Mouse (Mus musculus): ENCODE measurements around the gene Tktl1. TPM values are rescaled to one million over a fixed set of nuclear protein-coding genes. Genes with fewer than 3 reads are reported as not detected.

Gene Tktl1
- polyA plus RNA-seq, 1 experiment from 2014 or later: 0.08 TPM

DNA sequence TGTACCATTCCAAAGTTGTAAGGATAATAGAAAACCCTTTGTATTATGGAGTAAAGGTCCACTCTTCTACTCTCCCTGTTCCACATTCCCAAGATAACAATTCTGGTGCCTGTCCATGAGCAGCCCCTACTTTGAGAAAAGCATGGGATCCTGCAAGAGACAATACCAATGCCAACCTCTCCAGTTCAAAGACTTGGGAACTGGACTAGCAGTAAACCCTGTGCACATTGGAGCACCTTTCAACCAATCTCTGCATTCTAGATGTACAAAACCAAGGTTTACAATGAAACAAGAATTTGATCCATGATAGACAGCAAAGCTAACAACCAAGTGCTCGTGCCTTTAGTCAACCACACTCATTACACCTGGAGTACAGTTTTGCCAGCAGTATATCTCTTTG is 68.0 kb downstream of the Tktl1 start:
- Histone ChIP-seq H3K27me3 (ENCODE audit: control insufficient read depth, insufficient read depth, low read length) (no peaks in the 10 kb centered on the region), H3K9me3 (ENCODE audit: control insufficient read depth, low read length) (no peaks in the 10 kb centered on the region), H3K36me3 (ENCODE audit: control insufficient read depth, insufficient read depth, low read length) (peaks cover 8% of the 10 kb centered on the region; the same call in 1 of the 2 replicates), H3K27ac (replicated peaks) (peak overlapping the region; percentile 86), H3K4me3 (ENCODE audit: low read depth, low read length) (peak overlapping the region; percentile 45), H3K4me1 (replicated peaks; ENCODE audit: control insufficient read depth, insufficient read depth) (no peaks in the 10 kb centered on the region), H3K4me2 (replicated peaks; ENCODE audit: low read depth) (peak overlapping the region; percentile 38), H3K9ac (ENCODE audit: low read length) (peak overlapping the region; percentile 67)
- TF ChIP-seq CTCF (IDR thresholded peaks at IDR 0.05; ENCODE audit: low read depth) (no peak), EP300 (optimal IDR thresholded peaks at IDR 0.05) (no peak)
- ATAC-seq (ENCODE audit: low FRiP score, low TSS enrichment) (no peak), DNase-seq (ENCODE audit: low spot score) (no peak)
- WGBS: 38% methylated on average over 1 of the region's 1 CpGs

DNA sequence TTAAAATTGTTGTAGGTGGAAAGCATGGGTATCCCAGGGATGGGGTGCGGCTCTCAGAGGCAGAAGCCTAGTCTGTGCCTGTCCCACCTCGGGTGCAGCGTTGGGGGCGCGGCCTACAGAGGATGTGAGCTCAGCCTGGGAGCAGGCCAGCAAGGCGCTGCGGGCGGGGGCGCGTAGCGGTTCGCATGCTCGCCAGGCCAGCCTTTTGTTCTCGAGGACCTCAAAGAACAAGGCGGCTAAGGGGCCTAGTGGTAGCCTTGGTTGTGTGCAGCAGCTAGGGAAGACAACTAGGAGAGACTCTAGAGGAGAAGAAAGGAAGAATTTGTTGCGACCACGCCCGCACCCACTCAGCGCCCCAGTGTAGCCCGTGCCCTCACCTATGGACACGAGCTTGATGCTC is 68.6 kb downstream of the Tktl1 start:
- TF ChIP-seq CTCF (IDR thresholded peaks at IDR 0.05; ENCODE audit: low read depth) (peak; percentile 3; the same call in 1 of the 2 replicates), EP300 (optimal IDR thresholded peaks at IDR 0.05) (no peak)
- H3K27ac ChIP-seq (replicated peaks): peak overlapping the region; percentile 86
- ATAC-seq (ENCODE audit: low FRiP score, low TSS enrichment) (peak; percentile 52; the same call in 1 of the 2 replicates), DNase-seq (ENCODE audit: low spot score) (peak; percentile 71)
- H3K4me3 ChIP-seq (ENCODE audit: low read depth, low read length): peak overlapping the region; percentile 45
- peaks cover 8% of the 10 kb centered on the region; the same call in 1 of the 2 replicates for H3K36me3 ChIP-seq (ENCODE audit: control insufficient read depth, insufficient read depth, low read length)
- WGBS: 25% methylated on average over 21 of the region's 21 CpGs
- no peaks in the 10 kb centered on the region for H3K27me3 ChIP-seq (ENCODE audit: control insufficient read depth, insufficient read depth, low read length)
- H3K4me1 ChIP-seq (replicated peaks; ENCODE audit: control insufficient read depth, insufficient read depth): no peaks in the 10 kb centered on the region
- no peaks in the 10 kb centered on the region for H3K9me3 ChIP-seq (ENCODE audit: control insufficient read depth, low read length)
- H3K9ac ChIP-seq (ENCODE audit: low read length): peak overlapping the region; percentile 67
- peak overlapping the region; percentile 38 for H3K4me2 ChIP-seq (replicated peaks; ENCODE audit: low read depth)

DNA sequence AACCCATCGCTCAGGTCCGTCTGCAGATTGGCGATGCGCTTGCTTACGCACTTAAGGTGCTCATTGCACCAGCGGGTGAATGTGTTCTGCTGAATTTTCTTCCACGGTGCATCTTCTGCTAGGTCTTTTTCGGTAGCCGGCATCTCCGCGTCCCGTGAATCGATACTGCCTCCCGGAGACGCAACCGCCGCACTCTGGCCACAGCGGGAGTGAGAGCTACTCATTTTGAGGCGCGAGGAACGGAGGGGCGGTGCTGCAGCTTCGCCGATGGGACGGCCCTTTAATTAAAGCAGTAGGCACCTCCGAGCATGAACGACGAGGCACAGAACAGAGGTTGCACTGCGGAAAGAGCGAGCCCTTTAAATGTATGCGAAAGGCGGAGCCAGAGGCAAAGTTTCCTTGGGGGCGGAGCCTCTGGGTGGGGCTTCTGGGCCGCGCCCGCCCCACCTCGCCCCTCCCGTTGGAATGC is 69.2 kb downstream of the Tktl1 start:
- peaks cover 4% of the 10 kb centered on the region; the same call in 1 of the 2 replicates for H3K36me3 ChIP-seq (ENCODE audit: control insufficient read depth, insufficient read depth, low read length)
- H3K27ac ChIP-seq (replicated peaks): peak overlapping the region; percentile 86
- peak overlapping the region; percentile 45 for H3K4me3 ChIP-seq (ENCODE audit: low read depth, low read length)
- no peaks in the 10 kb centered on the region for H3K27me3 ChIP-seq (ENCODE audit: control insufficient read depth, insufficient read depth, low read length)
- peak overlapping the region; percentile 38 for H3K4me2 ChIP-seq (replicated peaks; ENCODE audit: low read depth)
- H3K4me1 ChIP-seq (replicated peaks; ENCODE audit: control insufficient read depth, insufficient read depth): no peaks in the 10 kb centered on the region
- DNase-seq (ENCODE audit: low spot score) (peak; percentile 83), ATAC-seq (ENCODE audit: low FRiP score, low TSS enrichment) (peak; percentile 83)
- TF ChIP-seq EP300 (optimal IDR thresholded peaks at IDR 0.05) (no peak), CTCF (IDR thresholded peaks at IDR 0.05; ENCODE audit: low read depth) (no peak)
- no peaks in the 10 kb centered on the region for H3K9me3 ChIP-seq (ENCODE audit: control insufficient read depth, low read length)
- H3K9ac ChIP-seq (ENCODE audit: low read length): peak overlapping the region; percentile 67
- 13% methylated on average over 32 of the region's 38 CpGs for WGBS

DNA sequence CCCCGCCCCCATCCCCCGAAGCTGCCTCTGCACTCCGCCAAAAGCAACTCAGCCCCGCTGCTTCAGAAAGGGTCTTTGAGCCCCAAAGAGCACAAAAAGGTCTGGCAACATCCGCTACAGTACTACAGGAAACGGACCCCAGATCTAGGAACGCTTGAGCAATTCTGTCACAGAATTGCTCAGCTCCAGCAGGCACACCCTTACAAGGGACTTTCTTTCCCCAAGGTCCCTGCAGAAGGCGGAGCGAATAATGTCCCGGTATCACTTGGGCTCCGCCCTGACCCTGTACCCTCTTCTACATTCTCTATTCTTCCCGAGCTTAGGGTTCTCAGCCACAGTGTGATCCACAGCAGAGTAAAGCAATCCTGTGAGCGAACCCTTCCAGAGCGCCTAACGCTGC is 69.6 kb downstream of the Tktl1 start:
- H3K9ac ChIP-seq (ENCODE audit: low read length): peak overlapping the region; percentile 41; the same call in 1 of the 2 replicates

DNA sequence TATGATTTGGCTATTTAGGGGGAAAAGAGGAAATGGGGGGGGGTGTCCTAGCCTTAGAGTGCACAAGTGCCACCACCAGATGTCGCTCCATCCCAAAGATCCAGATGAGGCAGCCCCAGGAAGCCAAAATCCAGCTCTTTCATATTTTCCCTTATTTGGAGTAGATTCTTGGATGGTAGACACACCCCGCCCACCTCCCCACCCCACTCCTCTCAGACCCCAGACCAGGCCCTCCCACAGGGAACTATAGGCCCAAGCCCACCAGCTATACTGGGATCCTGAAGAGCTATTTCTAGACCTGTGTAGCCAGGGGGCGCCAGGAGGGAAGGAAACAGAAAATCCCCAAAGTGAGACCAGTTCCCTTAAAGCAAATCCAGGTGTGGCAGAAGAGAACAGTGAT is 71.6 kb downstream of the Tktl1 start:
- no peaks in the 10 kb centered on the region for H3K9me3 ChIP-seq (ENCODE audit: control insufficient read depth, low read length)
- DNase-seq (ENCODE audit: low spot score) (peak; percentile 68), ATAC-seq (ENCODE audit: low FRiP score, low TSS enrichment) (peak; percentile 24; the same call in 1 of the 2 replicates)
- peak overlapping the region; percentile 93 for H3K27ac ChIP-seq (replicated peaks)
- H3K4me2 ChIP-seq (replicated peaks; ENCODE audit: low read depth): peak overlapping the region; percentile 59
- no peaks in the 10 kb centered on the region for H3K4me1 ChIP-seq (replicated peaks; ENCODE audit: control insufficient read depth, insufficient read depth)
- no peak for TF ChIP-seq EP300 (optimal IDR thresholded peaks at IDR 0.05)
- TF ChIP-seq CTCF (IDR thresholded peaks at IDR 0.05; ENCODE audit: low read depth): peak; percentile 74
- 6% methylated on average over 3 of the region's 3 CpGs for WGBS
- H3K27me3 ChIP-seq (ENCODE audit: control insufficient read depth, insufficient read depth, low read length): no peaks in the 10 kb centered on the region
- no peaks in the 10 kb centered on the region for H3K36me3 ChIP-seq (ENCODE audit: control insufficient read depth, insufficient read depth, low read length)
- H3K9ac ChIP-seq (ENCODE audit: low read length): peak overlapping the region; percentile 67
- H3K4me3 ChIP-seq (ENCODE audit: low read depth, low read length): peak overlapping the region; percentile 44

More for the DNA sequence above, 69.6 kb downstream of the Tktl1 start:
- no peaks in the 10 kb centered on the region for H3K9me3 ChIP-seq (ENCODE audit: control insufficient read depth, low read length)
- DNase-seq (ENCODE audit: low spot score) (no peak), ATAC-seq (ENCODE audit: low FRiP score, low TSS enrichment) (peak; percentile 36)
- H3K27me3 ChIP-seq (ENCODE audit: control insufficient read depth, insufficient read depth, low read length): no peaks in the 10 kb centered on the region
- no peaks in the 10 kb centered on the region for H3K4me1 ChIP-seq (replicated peaks; ENCODE audit: control insufficient read depth, insufficient read depth)
- WGBS: 17% methylated on average over 11 of the region's 15 CpGs
- peak overlapping the region; percentile 38 for H3K4me2 ChIP-seq (replicated peaks; ENCODE audit: low read depth)
- TF ChIP-seq CTCF (IDR thresholded peaks at IDR 0.05; ENCODE audit: low read depth) (no peak), EP300 (optimal IDR thresholded peaks at IDR 0.05) (no peak)
- peak overlapping the region; percentile 85 for H3K27ac ChIP-seq (replicated peaks)
- peaks cover 3% of the 10 kb centered on the region; the same call in 1 of the 2 replicates for H3K36me3 ChIP-seq (ENCODE audit: control insufficient read depth, insufficient read depth, low read length)
- peak overlapping the region; percentile 45 for H3K4me3 ChIP-seq (ENCODE audit: low read depth, low read length)

DNA sequence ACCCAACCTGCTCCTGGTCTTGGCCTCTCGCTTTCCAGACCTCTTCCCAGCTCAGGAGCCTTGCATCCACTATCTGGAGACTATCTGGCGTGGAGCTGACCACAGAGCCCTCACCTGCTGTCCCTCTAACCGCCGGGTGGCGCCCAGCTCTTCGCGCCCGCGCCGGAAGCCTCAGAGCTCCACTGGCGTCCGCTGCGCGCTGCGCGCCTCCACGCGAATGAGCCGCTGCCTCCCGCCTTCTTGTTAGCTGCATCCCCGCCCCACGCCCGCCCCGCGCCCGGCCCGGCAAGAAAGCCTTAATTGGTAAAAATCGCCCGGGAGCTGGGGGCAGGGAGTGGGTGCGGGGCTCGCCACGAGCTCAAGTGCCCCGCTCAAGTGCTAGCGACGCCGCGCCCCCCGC is 72.6 kb downstream of the Tktl1 start, which contains the start of gene Flna:
Gene Flna, minus strand, starts transcription at position 206 of the 400 bp plus-strand sequence.
- Histone ChIP-seq H3K36me3 (ENCODE audit: control insufficient read depth, insufficient read depth, low read length) (no peaks in the 10 kb centered on the region), H3K27me3 (ENCODE audit: control insufficient read depth, insufficient read depth, low read length) (no peaks in the 10 kb centered on the region), H3K4me2 (replicated peaks; ENCODE audit: low read depth) (peak within 1 kb of the TSS; percentile 59), H3K9me3 (ENCODE audit: control insufficient read depth, low read length) (no peaks in the 10 kb centered on the region), H3K9ac (ENCODE audit: low read length) (peak within 1 kb of the TSS; percentile 67), H3K27ac (replicated peaks) (peak within 1 kb of the TSS; percentile 93), H3K4me3 (ENCODE audit: low read depth, low read length) (peak within 1 kb of the TSS; percentile 44), H3K4me1 (replicated peaks; ENCODE audit: control insufficient read depth, insufficient read depth) (no peaks in the 10 kb centered on the region)
- WGBS: 28% methylated on average over 26 of the region's 38 CpGs
- peak; percentile 63 for TF ChIP-seq CTCF (IDR thresholded peaks at IDR 0.05; ENCODE audit: low read depth)
- TF ChIP-seq EP300 (optimal IDR thresholded peaks at IDR 0.05): no peak
- DNase-seq (ENCODE audit: low spot score) (peak; percentile 71), ATAC-seq (ENCODE audit: low FRiP score, low TSS enrichment) (peak; percentile 8; the same call in 1 of the 2 replicates)
